Mouse (Mus musculus) gastrocnemius, adult 8-10 months (tissue): Measurements from ENCODE around the gene Syndig1. TPM values are rescaled to one million over a fixed set of nuclear protein-coding genes. Genes with fewer than 3 reads are reported as not detected.
A peak's percentile ranks its signal among the peaks of the same experiment; 100 is the strongest.

Experiments used
- DNase-seq, 2 experiments: peaks; one replicate each; pipeline ENCODE4 v3.0.0; 2022; ENCODE audit warnings: low spot score in 2 of 2
- total RNA-seq, 4 experiments: library from RNA; stranded (reverse); gene quantifications; 2 replicates each; pipeline ENCODE4 v1.2.4; 2022

The Syndig1 gene
- total RNA-seq, 4 experiments from 2014 or later = 0.48 TPM; not detected in 3

DNA sequence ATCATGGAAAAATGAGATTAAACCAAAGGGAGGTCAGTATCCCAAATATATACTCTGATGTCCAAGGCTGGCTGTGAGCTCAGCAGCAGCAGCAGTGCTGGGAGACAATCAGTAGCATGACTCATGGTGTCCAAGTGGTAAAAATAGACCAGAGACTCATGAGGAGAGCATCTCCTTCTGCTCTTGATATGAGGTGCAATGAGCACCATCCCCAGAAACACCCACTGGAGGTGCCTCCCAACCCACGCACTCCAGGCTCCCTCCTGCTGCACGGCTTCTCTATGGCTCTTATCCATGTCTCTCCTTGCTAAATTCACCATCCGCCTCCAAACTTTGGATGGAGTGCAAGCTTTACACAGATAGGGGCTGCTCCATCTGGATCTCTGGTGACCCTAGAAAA is 44.3 kb downstream of the Syndig1 start:
- no peak for DNase-seq

DNA sequence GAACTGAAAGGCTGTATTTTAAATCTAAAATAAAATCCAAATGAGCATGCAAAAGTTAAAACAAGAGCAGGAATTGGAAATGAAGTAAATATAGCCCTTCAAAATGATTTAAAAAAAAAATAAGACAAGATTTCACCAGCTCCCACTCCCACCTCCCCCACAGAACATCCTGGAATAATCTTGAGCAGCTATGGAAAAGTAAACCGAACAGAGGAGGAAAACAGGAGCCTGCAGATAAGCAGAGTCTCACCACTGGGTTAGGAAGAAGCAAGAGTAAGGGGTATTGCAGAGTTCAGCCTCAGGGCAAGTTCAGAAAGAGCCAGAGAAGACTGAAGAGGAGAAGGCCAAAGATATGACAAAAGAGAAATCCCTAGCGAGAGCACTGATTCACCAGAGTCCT is 48.9 kb downstream of the Syndig1 start:
- no peak for DNase-seq

DNA sequence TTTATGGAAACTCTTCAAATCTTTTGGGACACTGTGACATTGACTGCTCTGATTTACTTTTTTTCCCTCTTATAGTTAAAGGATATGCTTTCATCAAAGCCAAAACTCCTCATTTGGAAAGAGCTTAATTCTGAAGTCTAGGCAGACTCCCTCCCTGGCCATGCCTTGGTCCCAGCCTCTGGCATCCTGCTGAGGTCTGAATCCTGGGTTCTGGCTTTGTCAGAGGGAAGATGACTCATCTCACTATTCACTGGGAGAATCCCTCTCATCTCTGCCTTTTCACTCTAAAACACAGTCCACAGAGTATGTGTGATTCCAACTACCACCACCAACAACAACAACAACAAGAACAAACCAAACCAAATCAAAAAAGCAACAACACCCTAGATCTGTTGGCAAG is 58.6 kb downstream of the Syndig1 start:
- no peak for DNase-seq

DNA sequence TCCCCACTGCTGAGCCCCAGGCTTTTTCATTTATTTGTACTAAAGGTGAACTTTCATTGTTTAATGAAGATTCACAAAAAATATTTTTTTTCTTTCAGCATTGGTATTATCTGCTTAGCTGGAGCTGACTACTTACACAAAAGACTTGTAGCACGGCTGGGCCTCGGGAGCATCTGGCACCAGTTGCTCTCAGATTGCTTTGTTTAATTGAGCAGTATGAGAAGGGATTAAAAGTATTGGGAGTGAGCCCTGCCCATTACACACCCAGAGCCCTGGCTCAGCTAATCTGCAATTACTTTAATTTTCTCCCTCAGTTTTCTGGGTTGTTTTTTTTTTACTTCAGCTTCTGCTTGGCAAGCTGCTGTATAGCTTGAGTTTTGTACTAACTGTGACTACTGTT is 62.6 kb downstream of the Syndig1 start:
- DNase-seq = no peak

DNA sequence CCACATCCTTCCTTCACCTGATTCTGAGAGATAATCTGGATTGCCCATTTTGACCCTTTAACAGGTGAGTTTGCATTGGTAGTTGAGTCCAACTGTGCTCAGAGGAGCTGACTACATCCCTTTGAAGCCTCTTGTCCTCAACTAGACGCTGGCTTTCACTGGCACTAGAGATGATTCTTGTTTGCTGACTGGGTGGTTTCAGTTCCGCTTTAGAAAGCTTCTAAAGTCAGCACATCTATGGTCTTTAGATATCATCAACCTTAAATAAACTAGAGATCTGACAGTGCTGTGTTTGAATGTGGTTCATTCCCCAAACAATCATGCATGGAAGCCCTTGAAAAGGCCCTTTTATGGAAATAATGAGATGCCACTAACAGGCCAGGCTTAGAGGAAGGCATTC is 67.3 kb downstream of the Syndig1 start:
- no peak for DNase-seq

DNA sequence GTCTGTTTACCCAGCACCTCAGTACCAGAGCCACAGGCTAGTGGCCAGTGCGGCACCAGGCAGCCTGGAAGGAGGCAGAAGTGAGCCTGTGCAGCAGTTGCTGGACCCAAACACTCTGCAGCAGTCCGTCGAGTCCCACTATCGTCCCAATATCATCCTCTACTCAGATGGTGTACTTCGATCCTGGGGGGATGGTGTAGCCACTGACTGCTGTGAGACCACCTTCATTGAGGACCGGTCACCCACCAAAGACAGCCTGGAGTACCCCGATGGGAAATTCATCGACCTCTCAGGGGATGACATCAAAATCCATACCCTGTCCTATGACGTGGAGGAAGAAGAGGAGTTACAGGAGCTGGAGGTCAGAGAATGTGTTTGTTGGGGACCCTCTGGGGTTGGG is 70.6 kb downstream of the Syndig1 start:
- no peak for DNase-seq

DNA sequence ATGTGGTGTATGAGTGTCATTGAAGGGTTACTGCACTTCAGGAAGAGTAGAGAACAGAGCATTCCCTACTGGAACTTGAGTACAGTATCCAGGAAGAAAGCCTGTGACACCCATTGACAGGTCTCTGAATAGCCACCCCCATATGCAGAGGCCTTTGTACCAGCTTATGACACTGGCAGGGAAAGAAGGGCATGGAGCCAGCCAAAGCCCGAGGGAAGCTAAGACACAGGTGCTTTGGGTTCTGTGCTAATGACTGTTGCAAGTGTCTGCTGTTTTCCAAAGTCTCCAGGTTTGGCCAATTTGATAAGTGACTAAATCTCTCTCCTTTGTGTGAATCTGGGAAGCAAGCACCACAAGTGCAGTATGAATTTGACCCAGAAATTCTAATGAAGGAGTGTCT is 71.6 kb downstream of the Syndig1 start:
- no peak for DNase-seq

DNA sequence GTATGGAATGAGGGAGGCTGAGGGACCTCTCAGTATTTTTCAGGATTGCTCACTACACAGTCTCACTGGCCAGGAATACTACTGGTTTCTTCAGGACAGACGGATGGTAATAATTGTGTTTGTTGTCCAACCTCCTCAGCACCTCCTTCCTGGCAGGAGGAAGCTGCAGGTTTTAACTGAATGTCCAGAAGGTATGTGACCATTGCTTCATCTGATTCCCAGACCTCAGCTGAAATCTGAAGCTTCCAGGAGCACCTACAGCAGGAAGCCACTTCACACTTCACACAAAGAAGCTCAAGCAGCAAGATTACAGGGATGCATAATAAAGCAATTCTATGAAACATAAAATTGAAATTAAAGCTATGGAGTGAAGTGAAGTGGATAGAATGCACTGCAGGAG is 75.4 kb downstream of the Syndig1 start:
- no peak for DNase-seq

DNA sequence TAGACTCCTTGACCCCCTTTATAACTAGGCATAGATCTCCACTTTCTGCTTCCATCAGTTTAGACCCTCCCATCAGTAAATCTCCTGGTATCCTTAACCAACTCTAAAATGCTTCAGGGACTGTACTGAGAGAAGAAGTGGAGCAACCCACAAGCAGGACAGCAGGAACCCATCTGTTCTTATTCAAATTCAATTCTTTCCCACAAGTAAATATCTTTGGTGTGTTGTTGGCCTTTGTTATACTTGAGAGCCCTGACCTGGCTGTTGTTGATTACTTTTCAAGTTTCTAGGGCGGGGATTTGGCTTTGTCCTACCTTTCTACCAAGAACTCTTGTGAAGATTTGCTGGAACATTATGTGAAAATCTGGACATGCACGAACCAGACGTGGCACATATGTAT is 77.7 kb downstream of the Syndig1 start:
- DNase-seq = no peak

DNA sequence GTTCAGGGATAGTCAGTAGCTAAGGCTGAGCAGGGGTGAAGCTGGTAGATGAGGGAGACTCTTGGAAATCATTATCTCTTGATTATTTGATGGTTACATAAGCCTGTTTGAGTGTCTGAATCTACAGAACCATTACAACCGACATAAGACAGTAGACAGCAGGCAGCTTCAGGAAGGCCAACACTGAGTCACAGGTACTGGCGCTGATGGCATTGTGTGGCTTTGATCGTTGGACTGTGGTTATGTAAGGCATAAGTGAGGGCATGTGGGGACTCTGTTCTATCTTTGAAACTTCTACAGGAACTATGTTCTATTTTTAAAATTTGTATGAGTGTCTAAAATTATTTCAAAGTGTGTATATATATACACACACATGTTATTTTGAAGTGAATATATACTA is 88.2 kb downstream of the Syndig1 start:
- DNase-seq = no peak

DNA sequence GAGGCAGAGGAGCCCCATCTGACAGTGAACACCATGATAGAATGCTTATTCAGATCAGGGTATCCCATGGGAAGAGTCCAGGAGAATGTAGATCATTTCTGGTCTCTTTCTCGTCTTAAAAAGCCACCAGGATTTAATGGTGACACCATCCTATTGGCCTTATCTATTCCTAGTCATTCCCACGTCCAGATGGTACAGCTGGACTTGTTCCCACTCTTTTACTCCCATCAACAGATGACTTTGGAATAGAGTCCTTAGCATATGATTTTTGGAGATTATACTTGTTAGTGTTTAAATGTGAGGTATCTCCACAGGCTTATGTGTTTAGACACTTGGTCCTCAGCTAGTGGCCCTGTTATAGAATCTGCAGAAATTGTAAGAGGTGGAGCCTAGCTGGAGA is 94.5 kb downstream of the Syndig1 start:
- DNase-seq = no peak

DNA sequence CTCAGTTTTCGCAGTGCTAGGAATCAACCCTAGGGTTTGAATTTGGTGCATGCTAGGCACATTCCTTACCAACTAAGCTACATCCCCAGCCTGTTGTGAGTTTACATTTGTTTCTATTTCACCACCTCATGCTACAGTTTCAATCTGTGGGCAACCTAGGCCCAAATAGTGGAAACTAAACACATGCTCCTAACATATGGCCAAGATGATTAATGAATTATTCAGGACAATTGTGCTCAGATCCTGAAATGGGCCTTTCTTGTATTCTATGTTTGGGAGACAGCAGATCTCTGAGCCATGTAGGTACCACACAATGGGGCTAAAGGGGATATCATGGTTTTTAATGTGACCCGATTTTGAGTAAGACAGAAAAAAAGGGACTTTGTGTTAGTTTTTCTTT is 96.9 kb downstream of the Syndig1 start:
- no peak for DNase-seq

DNA sequence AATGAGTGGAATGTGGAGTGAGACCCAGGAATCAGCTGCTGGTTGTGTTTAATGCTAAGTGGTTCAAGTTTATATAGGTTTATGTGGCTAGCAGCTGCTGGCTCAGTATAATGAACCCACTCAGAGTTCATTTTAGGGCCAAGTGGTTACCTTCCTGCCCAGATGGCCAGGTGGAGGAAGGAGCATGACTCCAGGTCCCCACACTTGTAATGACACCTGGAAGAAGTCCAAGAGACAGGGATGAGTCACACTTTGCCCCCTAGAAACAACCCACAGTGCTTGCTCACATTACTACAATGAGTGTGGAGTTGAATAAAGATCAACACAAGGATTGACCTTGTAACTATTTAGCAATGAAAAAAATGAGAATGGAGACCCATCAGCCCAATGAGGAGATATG is 98.0 kb downstream of the Syndig1 start:
- DNase-seq = no peak

DNA sequence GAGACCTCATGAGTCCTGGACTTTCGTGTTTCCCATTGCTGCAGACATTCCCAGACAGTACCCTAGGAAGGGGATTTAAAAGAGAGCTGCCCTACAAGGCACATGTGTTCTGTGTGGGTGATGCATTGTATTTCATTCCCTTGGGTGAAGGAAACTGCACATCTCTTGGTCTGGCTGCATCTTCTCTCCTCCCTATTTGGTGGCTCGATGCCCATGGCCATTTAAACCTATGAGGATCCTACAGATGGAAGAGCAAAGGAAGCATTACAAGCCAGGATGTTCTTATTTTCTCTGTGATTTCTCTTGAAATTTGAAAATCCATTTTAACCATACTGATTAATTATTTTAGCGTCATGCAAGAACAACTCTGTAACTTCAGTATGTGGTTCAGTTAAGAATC is 98.5 kb downstream of the Syndig1 start:
- DNase-seq = no peak

DNA sequence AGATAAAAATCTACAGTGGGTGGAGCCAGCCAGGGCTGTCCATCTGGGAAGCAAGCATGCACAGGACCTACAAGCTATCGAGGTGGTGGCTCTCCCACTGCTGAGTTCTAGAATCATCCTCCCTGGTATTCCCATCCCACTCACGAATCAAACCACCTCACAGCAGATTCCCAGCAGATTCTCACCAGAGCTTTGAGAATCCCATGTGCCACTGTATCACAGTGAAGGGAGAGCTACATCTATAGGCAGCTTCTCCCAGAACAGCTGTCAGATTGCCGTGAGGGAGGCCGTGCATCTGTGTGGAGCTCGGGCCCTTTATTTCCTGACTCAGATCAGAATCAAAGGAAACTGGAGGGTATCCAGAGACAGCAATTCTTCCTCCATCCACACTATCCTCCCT is 101.0 kb downstream of the Syndig1 start:
- DNase-seq = no peak

DNA sequence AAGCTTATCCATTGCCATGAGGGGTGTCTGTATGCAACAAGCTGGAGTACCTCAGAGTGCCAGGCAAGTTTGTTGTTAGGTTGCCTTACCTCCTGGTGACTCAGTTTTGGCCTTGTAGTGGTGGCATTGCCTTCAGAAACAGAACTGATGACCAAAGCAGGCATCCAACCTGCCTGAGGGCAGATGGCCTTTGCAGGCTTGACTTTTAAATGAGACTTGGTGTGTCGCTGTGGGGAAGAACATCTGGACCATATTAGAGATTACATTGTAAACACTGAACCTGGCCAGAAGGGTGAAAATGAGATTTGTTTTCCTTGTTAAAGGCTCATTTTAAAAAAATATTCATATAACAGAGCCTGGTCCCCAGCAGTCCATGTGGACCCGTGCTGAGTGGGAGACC is 102.1 kb downstream of the Syndig1 start:
- no peak for DNase-seq

DNA sequence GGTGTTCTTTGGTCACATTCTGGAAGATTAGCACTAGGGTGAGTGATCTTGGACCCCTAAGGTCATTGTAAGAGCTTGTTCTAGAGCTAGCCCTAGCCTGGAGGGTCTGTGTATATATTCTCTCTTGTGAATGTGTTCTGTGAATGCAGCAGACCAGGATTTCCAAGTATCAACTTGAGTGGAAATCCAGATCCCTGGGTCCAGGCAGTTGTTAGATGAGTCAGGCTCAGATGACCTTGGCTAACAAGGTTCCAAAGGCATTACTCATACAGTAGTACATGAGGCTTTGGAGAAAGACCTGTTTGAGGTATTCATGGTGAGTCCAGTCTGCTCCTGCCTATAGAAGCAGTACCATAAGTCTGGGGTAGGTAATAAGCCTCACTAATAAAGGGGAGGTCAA is 103.1 kb downstream of the Syndig1 start:
- no peak for DNase-seq

DNA sequence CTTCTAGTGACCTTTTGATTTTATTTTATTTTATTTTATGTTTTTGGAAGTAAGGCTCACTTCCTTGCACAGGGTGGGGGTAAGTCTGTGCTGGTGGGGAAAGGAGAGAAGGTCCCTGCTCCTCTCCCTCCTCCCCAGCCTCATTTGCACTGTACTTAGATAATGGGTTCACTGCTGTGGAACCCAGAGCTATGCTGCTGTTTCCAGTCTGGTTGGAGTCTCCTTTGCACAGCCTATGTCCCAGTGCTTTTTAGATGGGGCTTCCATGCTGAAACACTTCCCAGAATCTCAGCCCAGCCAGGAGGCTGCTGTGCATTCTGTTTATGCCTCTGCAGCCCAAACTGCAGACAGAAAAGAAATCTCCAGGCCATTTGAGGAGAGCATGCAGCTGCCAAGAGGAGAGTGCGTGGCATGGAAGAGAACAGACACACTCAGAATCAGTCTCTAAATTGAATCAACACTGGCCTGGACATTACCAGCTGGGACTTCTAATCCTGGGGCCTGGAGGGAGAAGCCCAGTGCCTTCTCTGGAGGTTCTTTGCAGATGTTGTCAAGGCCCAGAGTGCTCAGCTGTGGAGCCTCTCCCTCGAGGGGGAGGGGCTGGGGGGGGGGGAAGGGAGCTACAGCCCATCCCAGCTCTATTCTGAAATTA is 104.4 kb downstream of the Syndig1 start:
- DNase-seq = peak in 1 of 2 experiments; percentile 5

DNA sequence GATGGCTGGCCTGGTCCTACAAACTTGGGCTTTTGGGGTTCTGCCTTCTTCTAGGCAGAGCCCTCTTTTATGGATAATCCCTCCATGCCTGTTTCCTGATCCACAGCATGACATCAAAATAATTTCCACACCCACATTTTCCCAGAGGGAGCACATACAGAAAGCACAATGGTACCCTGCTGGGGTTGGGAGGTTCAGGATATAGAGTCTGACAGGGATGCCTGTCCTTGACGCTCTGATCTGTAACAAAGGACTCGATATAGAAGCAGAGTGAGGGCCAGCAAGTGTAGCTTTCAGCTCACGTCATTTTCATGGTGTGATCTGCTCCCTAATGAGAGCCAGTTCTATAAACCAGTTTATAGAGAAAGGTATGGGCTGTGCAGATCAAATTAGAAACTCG is 105.1 kb downstream of the Syndig1 start:
- DNase-seq = no peak

DNA sequence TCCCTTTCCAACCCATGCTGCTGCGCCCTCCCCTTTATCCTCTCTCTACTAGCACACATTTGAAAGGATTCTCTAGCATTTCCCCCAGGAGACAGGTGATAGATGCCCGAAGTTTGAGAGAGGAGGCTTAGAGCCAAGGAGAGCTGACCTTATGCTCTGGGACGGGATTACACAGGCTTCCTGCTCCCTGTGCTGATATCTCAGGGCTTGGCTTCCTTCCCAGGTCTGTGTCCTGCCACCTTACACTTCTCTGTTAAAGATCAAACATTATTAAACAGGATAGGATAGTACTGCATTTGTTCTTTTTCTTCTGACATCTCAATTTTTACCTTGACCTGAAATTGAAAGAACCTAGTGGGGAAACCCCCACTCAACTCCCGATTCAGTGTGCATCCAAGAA is 109.8 kb downstream of the Syndig1 start:
- no peak for DNase-seq

DNA sequence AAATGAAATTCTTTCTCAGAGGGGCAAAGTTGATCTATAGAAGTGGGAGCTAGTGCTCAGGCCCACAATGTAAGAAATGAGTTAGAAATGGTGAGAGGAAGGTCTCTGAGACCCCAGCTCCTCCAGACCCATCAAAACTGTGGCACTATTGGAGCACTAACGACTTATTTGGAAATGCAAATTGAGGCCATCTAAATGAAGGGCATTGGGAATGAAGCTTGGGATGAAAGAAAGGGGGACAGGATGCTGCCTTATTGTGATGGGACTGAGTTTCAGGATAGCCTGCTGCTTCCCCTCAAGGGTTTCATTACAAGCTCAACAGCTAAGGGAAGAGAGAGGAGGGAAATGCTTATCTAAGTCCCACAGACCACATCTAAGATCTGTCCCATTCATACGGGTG is 110.6 kb downstream of the Syndig1 start:
- no peak for DNase-seq

DNA sequence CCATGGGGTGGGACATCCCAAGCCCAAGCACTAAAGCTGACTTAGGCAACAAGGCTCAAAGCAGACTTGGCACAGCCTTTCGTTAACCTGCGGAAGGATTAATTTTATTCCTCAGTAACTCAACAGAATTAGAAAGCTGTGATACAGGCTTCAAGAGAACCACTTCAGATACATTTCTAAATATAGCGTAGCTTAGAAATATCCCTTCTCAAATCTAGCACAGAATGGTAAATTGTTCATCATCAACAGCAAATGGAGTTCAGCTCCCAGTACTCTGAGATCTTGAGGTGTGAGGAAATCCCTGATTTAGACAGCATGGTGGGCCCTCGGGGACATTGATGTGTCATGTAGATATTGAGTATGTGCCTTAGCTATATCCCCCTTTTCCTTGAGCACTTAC is 121.6 kb downstream of the Syndig1 start:
- DNase-seq = no peak

DNA sequence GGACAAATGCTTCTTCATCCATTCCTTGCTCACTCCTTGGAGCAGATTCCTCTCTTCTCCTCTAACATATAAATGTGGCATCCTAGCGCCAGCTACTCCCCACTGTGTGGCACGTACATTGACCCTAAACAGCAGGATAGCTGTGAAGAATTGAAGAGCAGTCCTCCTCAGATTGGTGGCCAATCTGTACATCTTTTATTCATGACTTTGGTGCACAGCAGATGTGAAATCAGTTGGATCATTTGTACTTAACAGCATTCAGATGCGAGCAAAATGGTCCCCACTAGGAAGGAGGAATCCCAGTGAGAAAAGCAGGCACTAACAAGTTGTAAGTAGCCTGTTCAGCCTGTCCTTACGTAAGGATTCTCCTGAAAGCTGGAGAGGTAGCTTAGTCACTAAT is 142.0 kb downstream of the Syndig1 start:
- no peak for DNase-seq

DNA sequence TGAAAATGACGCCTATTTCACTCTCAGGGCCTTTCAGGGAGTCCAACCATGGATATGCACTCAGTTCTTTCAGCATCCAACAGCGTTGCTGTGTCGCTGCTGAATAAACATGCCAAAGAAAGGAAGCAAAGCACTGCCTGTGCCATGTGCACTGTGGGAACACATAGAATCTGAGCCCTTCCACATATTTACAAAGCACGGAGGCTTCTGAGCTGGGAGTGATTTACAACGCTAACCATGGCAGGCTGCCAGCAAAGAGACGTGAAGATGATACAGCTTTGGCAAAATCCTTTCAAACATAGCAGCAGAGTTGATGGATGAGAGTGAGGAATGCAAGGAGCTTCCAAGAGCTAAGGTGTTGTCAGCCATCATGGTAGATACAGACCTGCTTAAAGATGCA is 144.6 kb downstream of the Syndig1 start:
- no peak for DNase-seq
